Mouse (Mus musculus) heart, embryonic 12.5 days (tissue): Measurements from ENCODE around the gene Pars2. TPM values are rescaled to one million over a fixed set of nuclear protein-coding genes. Genes with fewer than 3 reads are reported as not detected.

Experiments used
- ATAC-seq: fragments of 200-750 bp; cut with Nextera tagmentation; 2 replicates; pipeline ENCODE4 v1.8.0; 2017; ENCODE audit warnings: moderate TSS enrichment, moderate library complexity; ENCODE audit not compliant: insufficient number of reproducible peaks, low FRiP score
- H3K27ac ChIP-seq: fragments of 300-500 bp; sonication (generic); 2 replicates; pipeline ENCODE4 v1.5.1; 2016; ENCODE audit warnings: mild to moderate bottlenecking, moderate library complexity; ENCODE audit not compliant: poor library complexity, severe bottlenecking
- H3K27me3 ChIP-seq: fragments of 300-500 bp; sonication (generic); replicated peaks from 2 replicates; pipeline ENCODE4 v1.6.1; 2016; ENCODE audit warnings: mild to moderate bottlenecking, moderate library complexity
- H3K36me3 ChIP-seq: fragments of 300-500 bp; sonication (generic); 2 replicates; pipeline ENCODE4 v1.6.1; 2016; ENCODE audit warnings: mild to moderate bottlenecking, moderate library complexity
- H3K4me1 ChIP-seq: fragments of 300-500 bp; sonication (generic); replicated peaks from 2 replicates; pipeline ENCODE4 v1.6.1; 2016; ENCODE audit warnings: mild to moderate bottlenecking
- H3K4me2 ChIP-seq: fragments of 300-500 bp; sonication (generic); 2 replicates; pipeline ENCODE4 v1.6.1; 2016; ENCODE audit warnings: mild to moderate bottlenecking, moderate library complexity
- H3K4me3 ChIP-seq: fragments of 300-500 bp; sonication (generic); 2 replicates; pipeline ENCODE4 v1.5.1; 2016; ENCODE audit warnings: mild to moderate bottlenecking
- H3K9ac ChIP-seq: fragments of 300-500 bp; sonication (generic); 2 replicates; pipeline ENCODE4 v1.6.1; 2016; ENCODE audit warnings: mild to moderate bottlenecking, moderate library complexity
- H3K9me3 ChIP-seq: fragments of 300-500 bp; sonication (generic); replicated peaks from 2 replicates; pipeline ENCODE4 v1.6.1; 2016; ENCODE audit warnings: mild to moderate bottlenecking, moderate library complexity
- WGBS: fragments of 180-500 bp; shearing (Covaris S2); methylation state at CpG from one replicate; pipeline ENCODE4 v1.1.7; 2016; 5-methylcytosine and 5-hydroxymethylcytosine counted together
- polyA plus RNA-seq: library from polyadenylated mRNA; unstranded; fragments of >200 nt; fragmentation: Nextera tagmentation; extraction: Ambion mirVana; gene quantifications from 2 replicates; pipeline ENCODE4 v1.2.1, GENCODE M21; 2016

Pars2 gene
- polyA plus RNA-seq, 1 experiment from 2014 or later, result 13.6 TPM

GRCm38 (mm10) chr4:106621428-106621827, 29.4 kb upstream of the Pars2 start:
- Histone ChIP-seq H3K4me3 (no peak overlapping the region), H3K27ac (no peak overlapping the region), H3K4me1 (peaks cover 11% of the 10 kb centered on the region), H3K9me3 (no peaks in the 10 kb centered on the region), H3K9ac (no peak overlapping the region), H3K27me3 (peaks cover 80% of the 10 kb centered on the region), H3K4me2 (no peak overlapping the region), H3K36me3 (no peaks in the 10 kb centered on the region)
- WGBS, result 60% methylated on average over 3 of the region's 3 CpGs
- no peak for ATAC-seq

DNA sequence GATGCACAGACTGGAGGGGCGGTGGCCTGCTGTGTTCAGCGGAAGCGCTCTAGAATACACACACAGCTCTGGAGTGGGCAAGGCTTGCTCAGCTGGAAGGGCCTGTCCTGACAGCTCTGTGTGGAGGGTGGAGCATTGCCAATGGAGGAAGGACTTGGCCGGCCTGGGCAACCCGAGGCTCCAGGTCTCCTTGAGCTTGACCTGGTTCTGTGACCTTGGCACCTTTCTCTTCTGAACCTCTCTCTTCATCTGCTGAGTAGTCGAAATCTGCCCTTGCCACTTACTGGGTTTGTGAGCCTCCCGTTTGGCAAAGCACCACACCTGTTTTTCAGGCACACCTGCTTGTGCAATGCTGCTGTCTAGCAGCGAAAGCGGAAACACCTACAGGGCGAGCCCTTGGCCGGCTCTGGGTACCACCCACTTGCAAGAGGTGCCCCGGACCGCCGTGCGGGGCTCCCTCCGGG, 28.8 kb upstream of the Pars2 start, which contains the start of gene Ttc22:
Gene Ttc22 (plus strand): TSS at position 403 of the 464 bp plus-strand sequence.
- H3K27ac ChIP-seq, result no peak within 1 kb of the TSS
- H3K9ac ChIP-seq, result no peak within 1 kb of the TSS
- no peak within 1 kb of the TSS for H3K4me2 ChIP-seq
- no peak for ATAC-seq
- peaks cover 83% of the 10 kb centered on the region for H3K27me3 ChIP-seq
- H3K36me3 ChIP-seq, result no peaks in the 10 kb centered on the region
- no peaks in the 10 kb centered on the region for H3K9me3 ChIP-seq
- peaks cover 7% of the 10 kb centered on the region for H3K4me1 ChIP-seq
- no peak within 1 kb of the TSS for H3K4me3 ChIP-seq
- 20% methylated on average over 16 of the region's 16 CpGs for WGBS

DNA sequence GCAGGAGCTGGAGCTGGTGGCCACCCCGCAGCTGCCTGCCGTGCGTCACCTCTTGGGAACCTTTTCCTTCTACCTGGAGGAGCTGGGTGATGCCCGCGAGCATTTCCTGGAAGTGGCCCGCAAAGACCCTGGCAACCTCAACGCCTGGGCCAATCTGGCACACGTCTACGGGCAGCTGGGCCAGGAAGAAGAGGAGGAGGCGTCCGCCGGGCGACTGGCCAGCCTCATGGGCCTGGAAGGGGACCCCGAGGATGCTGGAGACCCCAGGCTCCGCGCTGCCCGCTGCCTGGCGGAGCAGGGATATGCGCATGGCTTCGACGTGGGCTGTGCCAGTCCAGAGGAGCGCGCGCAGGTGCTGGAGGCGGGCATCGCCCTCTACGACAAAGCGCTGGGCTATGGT, 28.2 kb upstream of the Pars2 start:
- Histone ChIP-seq H3K9ac (no peak overlapping the region), H3K4me2 (no peak overlapping the region), H3K4me1 (0 out of 2 replicates have a peak, but pooled peaks cover under 1% of the 10 kb centered on the region), H3K4me3 (no peak overlapping the region), H3K27me3 (peaks cover 83% of the 10 kb centered on the region), H3K27ac (no peak overlapping the region), H3K9me3 (no peaks in the 10 kb centered on the region), H3K36me3 (no peaks in the 10 kb centered on the region)
- no peak for ATAC-seq
- 28% methylated on average over 28 of the region's 28 CpGs for WGBS

GRCm38 (mm10) chr4:106624271-106624670, 26.6 kb upstream of the Pars2 start:
- H3K27ac ChIP-seq, result no peak overlapping the region
- H3K4me3 ChIP-seq, result no peak overlapping the region
- ATAC-seq, result no peak
- H3K27me3 ChIP-seq, result peaks cover 89% of the 10 kb centered on the region
- no peaks in the 10 kb centered on the region for H3K36me3 ChIP-seq
- H3K9ac ChIP-seq, result no peak overlapping the region
- H3K4me2 ChIP-seq, result no peak overlapping the region
- H3K4me1 ChIP-seq, result no peaks in the 10 kb centered on the region
- WGBS, result 81% methylated on average over 10 of the region's 10 CpGs
- no peaks in the 10 kb centered on the region for H3K9me3 ChIP-seq

DNA sequence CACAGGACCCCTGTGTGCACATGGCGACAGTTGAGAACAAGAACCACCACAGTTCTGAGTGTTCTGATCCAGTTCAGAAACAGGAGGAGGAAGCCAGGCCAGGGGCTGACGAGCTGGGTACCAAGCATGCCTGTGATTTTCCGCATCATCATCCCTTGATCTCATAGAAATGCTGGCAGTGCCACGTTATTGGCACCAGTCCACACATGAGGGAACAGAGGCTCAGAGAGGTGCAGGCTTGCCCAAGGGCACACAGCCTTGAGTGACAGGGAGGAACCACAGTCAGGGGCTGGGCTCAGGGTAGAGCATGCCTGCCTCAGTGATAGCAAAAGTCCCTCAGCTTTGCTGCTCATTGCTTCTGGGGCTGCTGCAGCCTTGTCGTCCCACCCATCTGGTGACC, 23.1 kb upstream of the Pars2 start:
- Histone ChIP-seq H3K9ac (no peak overlapping the region), H3K27ac (no peak overlapping the region), H3K9me3 (no peaks in the 10 kb centered on the region), H3K4me3 (no peak overlapping the region), H3K4me2 (no peak overlapping the region), H3K27me3 (peaks cover 81% of the 10 kb centered on the region), H3K36me3 (no peaks in the 10 kb centered on the region), H3K4me1 (no peaks in the 10 kb centered on the region)
- WGBS, result 74% methylated on average over 5 of the region's 5 CpGs
- ATAC-seq, result no peak

DNA sequence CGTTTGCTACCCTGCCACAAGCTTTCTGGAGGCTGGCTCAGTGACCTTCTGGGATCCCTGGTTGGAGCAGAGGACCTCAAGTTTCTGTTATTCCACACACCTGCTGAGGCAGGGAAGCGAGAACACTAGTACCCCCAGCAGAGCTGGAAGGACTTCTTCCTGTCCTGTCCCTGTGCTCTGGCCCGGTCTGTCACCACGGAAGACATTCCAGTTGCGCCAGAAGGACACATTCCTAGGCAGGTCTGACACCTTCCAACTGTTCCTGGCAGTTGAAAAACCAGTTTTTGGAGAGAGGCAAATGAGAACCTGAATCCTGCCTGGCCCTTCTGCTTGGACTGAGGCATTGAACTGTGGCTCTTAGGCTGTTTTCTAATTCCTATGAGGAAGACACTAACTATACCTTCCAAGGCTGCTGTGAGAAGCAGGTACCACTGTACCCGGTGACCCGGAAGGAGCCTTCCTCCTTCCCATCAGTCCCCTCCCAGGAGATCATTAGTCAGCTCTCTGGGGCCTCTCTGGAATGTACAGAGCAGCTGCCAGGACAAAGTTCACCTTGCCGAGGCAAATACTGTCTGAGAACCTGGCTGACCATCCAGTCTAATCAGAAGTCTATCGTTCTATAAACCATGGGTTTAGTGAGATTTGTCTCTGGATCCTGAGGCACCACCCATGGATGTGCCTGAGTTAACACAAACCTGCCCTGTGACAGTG, 22.1 kb upstream of the Pars2 start:
- H3K4me2 ChIP-seq, result no peak overlapping the region
- peaks cover 78% of the 10 kb centered on the region for H3K27me3 ChIP-seq
- H3K9me3 ChIP-seq, result no peaks in the 10 kb centered on the region
- H3K4me3 ChIP-seq, result no peak overlapping the region
- no peak for ATAC-seq
- no peaks in the 10 kb centered on the region for H3K36me3 ChIP-seq
- 0 out of 2 replicates have a peak, but pooled peaks cover 2% of the 10 kb centered on the region for H3K4me1 ChIP-seq
- WGBS, result 29% methylated on average over 9 of the region's 9 CpGs
- no peak overlapping the region for H3K9ac ChIP-seq
- H3K27ac ChIP-seq, result no peak overlapping the region

DNA sequence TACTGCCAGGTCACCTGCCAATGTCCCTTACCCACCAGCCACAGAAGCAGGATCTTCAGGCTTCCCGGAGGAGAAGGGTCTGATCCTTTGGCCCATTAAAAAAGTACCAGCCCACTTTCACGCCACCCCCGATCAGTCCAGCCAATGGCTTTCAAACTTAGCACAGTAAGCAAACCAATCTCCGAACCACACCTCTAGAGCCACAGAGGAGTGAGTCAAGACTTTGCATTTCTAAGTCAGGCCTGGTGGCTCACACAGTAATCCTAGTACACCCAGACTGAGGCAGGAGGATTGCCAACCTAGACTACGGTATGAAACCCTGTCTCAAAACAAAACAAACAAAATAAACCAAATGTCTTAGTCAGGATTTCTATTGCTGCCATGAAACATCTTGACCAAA, 21.5 kb upstream of the Pars2 start:
- Histone ChIP-seq H3K4me2 (no peak overlapping the region), H3K9ac (no peak overlapping the region), H3K27ac (no peak overlapping the region), H3K9me3 (no peaks in the 10 kb centered on the region), H3K27me3 (peaks cover 78% of the 10 kb centered on the region), H3K36me3 (no peaks in the 10 kb centered on the region), H3K4me1 (0 out of 2 replicates have a peak, but pooled peaks cover 5% of the 10 kb centered on the region), H3K4me3 (no peak overlapping the region)
- 65% methylated on average over 5 of the region's 5 CpGs for WGBS
- no peak for ATAC-seq

DNA sequence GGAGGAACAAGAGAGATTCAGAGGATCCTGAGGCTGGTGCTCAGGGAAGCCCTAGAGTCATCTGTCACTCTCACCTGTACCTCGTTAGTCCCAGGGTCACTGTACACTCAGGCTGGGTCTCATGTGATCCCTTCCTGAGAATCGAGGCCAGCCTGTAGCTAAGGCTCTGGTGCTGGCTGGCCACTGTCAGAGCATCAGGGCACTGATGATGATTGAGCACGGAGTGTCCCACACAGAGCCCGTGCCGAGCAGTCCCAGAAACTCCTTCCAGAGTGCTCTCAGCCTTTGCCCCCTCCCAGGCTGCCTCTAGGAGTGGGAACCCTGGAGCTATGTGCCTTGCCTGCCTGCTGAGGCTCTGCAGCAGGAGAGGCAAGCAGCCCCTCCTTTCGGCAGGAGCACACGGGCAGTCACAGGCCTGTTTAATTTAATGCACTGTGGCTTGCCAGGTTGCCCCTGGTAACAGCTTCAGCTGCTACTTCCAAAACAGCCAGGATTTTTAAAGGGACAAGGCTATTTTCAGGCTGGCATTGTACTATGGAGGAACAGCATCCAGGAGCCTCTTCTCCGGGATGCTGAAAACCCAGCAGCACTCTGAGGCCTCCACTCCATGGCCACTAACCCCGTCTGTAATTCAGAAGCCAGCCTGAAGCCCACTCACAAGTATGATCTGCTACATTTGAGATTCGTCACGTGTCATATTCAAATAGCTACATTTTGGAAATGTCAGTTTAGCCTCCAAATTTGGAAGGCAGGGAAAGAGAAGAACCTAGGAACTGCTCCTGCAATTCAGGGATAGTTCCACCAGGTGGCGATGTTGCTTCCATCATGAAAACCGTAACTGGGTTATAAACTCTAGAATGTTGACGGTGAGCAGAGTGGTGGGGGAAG, 20.3 kb upstream of the Pars2 start:
- ATAC-seq, result no peak
- WGBS, result 29% methylated on average over 14 of the region's 14 CpGs
- Histone ChIP-seq H3K9ac (no peak overlapping the region), H3K4me2 (no peak overlapping the region), H3K9me3 (no peaks in the 10 kb centered on the region), H3K4me3 (no peak overlapping the region), H3K4me1 (0 out of 2 replicates have a peak, but pooled peaks cover 5% of the 10 kb centered on the region), H3K36me3 (no peaks in the 10 kb centered on the region), H3K27ac (no peak overlapping the region), H3K27me3 (peaks cover 68% of the 10 kb centered on the region)

GRCm38 (mm10) chr4:106632313-106632712, 18.6 kb upstream of the Pars2 start:
- H3K4me1 ChIP-seq, result 0 out of 2 replicates have a peak, but pooled peaks cover 5% of the 10 kb centered on the region
- peaks cover 64% of the 10 kb centered on the region for H3K27me3 ChIP-seq
- H3K36me3 ChIP-seq, result no peaks in the 10 kb centered on the region
- WGBS, result 29% methylated on average over 1 of the region's 3 CpGs
- ATAC-seq, result no peak
- H3K9me3 ChIP-seq, result no peaks in the 10 kb centered on the region
- H3K9ac ChIP-seq, result no peak overlapping the region
- H3K4me2 ChIP-seq, result no peak overlapping the region
- no peak overlapping the region for H3K4me3 ChIP-seq
- H3K27ac ChIP-seq, result no peak overlapping the region

- no peaks in the 10 kb centered on the region for H3K36me3 ChIP-seq
- H3K27me3 ChIP-seq, result peaks cover 58% of the 10 kb centered on the region
- WGBS, result 27% methylated on average over 8 of the region's 8 CpGs
- no peak for ATAC-seq
- no peaks in the 10 kb centered on the region for H3K9me3 ChIP-seq
- H3K27ac ChIP-seq, result peak overlapping the region; percentile 55; the same call in 1 of the 2 replicates
- no peak overlapping the region for H3K9ac ChIP-seq
- H3K4me2 ChIP-seq, result no peak overlapping the region
- no peak overlapping the region for H3K4me3 ChIP-seq
- 0 out of 2 replicates have a peak, but pooled peaks cover 5% of the 10 kb centered on the region for H3K4me1 ChIP-seq
Observed at GRCm38 (mm10) chr4:106633281-106634085, 17.4 kb upstream of the Pars2 start.
